Mouse (Mus musculus) mammary gland, adult 2 months (tissue): ENCODE results near the gene Pik3r3. TPM values are rescaled to one million over a fixed set of nuclear protein-coding genes. Genes with fewer than 3 reads are reported as not detected.

Experiments used
- polyA plus RNA-seq: library from polyadenylated mRNA; depleted of rRNA; stranded (reverse); fragments of >200 nt; gene quantifications from 2 replicates; pipeline ENCODE4 v1.2.3, GENCODE M21; 2012; ENCODE audit warnings: low replicate concordance; rRNA removed

Gene Pik3r3
- polyA plus RNA-seq: 13.8 and 16.6 TPM in 2 replicates

DNA sequence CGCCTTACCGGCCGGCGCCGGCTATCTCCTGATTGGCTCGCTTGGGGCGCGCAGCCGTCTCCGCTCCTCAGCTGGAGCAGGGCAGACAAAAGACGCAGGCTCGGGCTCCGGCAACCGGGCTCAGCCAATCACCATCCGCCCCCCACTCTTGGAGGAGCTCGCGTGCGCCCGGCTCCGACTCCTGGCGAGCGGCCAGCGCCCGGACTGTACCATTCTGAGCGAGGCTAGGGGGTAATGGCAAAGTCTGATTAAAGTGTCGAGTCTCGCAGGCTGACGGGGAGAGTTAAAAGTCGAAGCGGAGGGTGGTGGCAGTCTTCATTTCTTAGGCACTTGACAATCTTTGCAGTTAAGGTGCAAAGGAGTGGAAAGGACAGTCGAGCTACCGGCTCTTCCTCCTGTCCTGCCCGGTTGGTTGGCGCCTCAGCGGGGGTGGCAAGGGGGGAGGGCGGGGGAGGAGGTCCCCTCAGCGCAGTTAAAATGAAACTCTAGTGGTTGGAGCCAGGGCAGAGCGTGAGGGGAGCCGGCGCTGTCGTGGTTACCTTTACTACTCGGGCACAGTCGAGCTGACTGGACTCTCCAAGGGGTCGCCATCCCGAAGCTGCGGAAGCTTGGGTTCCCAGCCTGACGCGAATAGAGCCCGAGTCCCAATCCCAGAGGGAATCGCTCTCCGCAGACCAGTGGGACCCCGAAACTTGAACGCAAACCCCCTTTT lies at the start of gene Pik3r3:
Gene Pik3r3, plus strand, starts transcription at position 479 of the 712 bp plus-strand sequence.

DNA sequence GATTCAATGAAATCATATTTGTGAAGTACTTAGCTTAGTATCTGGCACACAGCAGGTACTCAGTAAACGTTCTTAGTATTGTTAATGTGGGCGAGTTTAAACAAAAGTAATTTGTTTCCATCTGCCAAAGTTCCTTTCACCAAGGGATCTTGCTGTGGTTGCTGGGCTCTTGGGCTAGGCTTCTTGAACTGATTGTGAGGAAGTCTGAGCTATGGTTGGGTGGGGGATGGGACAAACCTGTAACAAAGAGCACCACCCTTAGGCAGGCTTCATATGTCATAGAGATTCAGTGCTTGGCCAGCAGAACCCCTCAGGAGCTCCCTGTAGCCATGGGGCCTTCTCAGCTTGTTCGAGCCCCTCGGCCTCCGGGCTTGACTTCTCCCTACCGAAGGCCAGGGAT lies 48.3 kb upstream of the Pik3r3 start, which contains the start of the genes 1700042G07Rik and Gm49337:
Gene 1700042G07Rik, plus strand, starts transcription at position 301 of the 400 bp plus-strand sequence.
Gene Gm49337, plus strand, starts transcription at position 313 of the 400 bp plus-strand sequence.

Other genes starting within 250 kb of the Pik3r3 start
- 20.3 and 35.2 TPM in 2 replicates for gene Faah, start 203.7 kb upstream of the Pik3r3 start, polyA plus RNA-seq
- gene Nsun4, start 167.7 kb upstream of the Pik3r3 start, polyA plus RNA-seq: 6.6 and 19.6 TPM in 2 replicates
- gene Uqcrh, start 146.5 kb upstream of the Pik3r3 start, polyA plus RNA-seq: 77.8 and 327 TPM in 2 replicates
- 73.6 and 93.1 TPM in 2 replicates for gene Lrrc41, start 146.3 kb upstream of the Pik3r3 start, polyA plus RNA-seq
- gene Rad54l, start 97.9 kb upstream of the Pik3r3 start, polyA plus RNA-seq: 0.68 and 1.6 TPM in 2 replicates
- 40.6 and 57.5 TPM in 2 replicates for gene Pomgnt1, start 97.8 kb upstream of the Pik3r3 start, polyA plus RNA-seq
- 4.2 and 9.8 TPM in 2 replicates for gene Lurap1, start 70.3 kb upstream of the Pik3r3 start, polyA plus RNA-seq
- 17.9 and 43.4 TPM in 2 replicates for gene Tspan1, start 54.0 kb upstream of the Pik3r3 start, polyA plus RNA-seq
- gene 1700042G07Rik, start 48.2 kb upstream of the Pik3r3 start, polyA plus RNA-seq: not detected in 2 replicates
- gene Gm49337, start 48.2 kb upstream of the Pik3r3 start, polyA plus RNA-seq: not detected in 2 replicates
- gene Mast2, start 242.6 kb downstream of the Pik3r3 start, polyA plus RNA-seq: 85.2 and 85.3 TPM in 2 replicates